Mouse (Mus musculus) heart, postnatal 0 days (tissue): Measurements from ENCODE around the gene Lrrn4.

Experiments used
- CTCF ChIP-seq: IDR thresholded peaks from 2 replicates; pipeline ENCODE4 v1.5.1; 2016; ENCODE audit warnings: antibody characterized with exemption, control low read depth, low read depth
- EP300 ChIP-seq: IDR thresholded peaks from 2 replicates; pipeline ENCODE4 v1.6.1; 2016; ENCODE audit warnings: antibody characterized with exemption, low read depth

GRCm38 (mm10) chr2:132922076-132922873 is 41.6 kb upstream of the Lrrn4 start:
- no peak for TF ChIP-seq CTCF
- no peak for TF ChIP-seq EP300
